Mouse (Mus musculus) kidney, adult 2 months (tissue): ENCODE data around the gene Lrp3.

Experiments
- CTCF ChIP-seq: fragments of 200-500 bp; conservative IDR thresholded peaks from 2 replicates; pipeline ENCODE4 v1.5.1; 2011; ENCODE audit warnings: low read depth, mild to moderate bottlenecking, control low read depth, low read length, moderate library complexity, mixed read lengths; ENCODE audit not compliant: insufficient read depth, insufficient read length
- POLR2A ChIP-seq: fragments of 200-500 bp; IDR thresholded peaks from one replicate; pipeline ENCODE4 v1.6.1; 2011; ENCODE audit warnings: low read depth, low read length, control low read depth

DNA sequence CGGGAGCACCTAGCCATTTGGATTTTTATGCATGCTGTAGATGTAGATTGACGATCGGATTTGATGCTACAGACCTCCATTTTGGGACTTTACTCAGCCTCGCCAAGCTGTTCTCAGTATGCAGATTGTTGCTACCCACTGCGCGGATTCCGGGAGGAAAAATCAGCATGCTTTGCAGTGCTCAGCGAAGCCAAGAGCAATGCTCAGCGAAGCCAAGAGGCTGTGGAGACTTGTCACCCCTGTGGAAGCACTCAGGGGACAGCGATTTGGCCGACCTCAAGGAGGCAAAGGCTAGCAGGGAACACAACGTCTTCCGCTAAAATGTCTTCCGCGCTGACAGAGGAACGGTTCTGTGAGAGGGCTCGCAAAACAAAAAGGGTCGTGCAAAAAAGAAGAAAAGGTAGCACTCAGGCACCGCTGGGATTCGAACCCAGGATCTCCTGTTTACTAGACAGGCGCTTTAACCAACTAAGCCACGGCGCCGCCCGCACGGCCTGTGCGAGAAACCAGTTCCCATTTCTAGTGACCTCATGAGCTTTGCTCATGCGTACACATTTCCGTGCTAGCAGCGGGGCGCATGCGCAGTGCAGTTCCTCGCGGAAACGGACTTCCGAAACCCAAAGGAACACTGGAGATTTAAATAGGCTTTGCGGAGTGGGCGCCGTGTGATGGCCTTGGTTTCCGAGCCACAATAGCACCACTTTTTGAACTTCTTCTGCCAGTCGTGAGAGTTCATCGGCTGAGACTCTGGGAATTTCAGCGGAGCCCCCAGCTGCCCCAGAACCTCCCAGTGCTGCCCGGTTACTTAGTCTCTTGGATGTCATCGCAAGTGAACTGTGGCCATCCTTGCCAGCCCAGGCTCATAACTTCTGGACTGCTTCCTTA, 19.3 kb upstream of the Lrp3 start:
- TF ChIP-seq CTCF (no peak), POLR2A (peak; percentile 38)
